Mouse (Mus musculus) olfactory bulb, adult 2 months (tissue): ENCODE data around the gene Nes. TPM values are rescaled to one million over a fixed set of nuclear protein-coding genes. Genes with fewer than 3 reads are reported as not detected.

ENCODE experiments used
- H3K27ac ChIP-seq: fragments of 200-500 bp; 2 replicates; pipeline ENCODE4 v1.5.1; 2012; ENCODE audit warnings: low read depth, low read length; ENCODE audit not compliant: insufficient read depth
- H3K4me1 ChIP-seq: fragments of 200-500 bp; 2 replicates; pipeline ENCODE4 v1.6.1; 2012; ENCODE audit warnings: low read length; ENCODE audit not compliant: control insufficient read depth, insufficient read depth
- H3K4me3 ChIP-seq: fragments of 200-500 bp; 2 replicates; pipeline ENCODE4 v1.5.1; 2012; ENCODE audit warnings: mild to moderate bottlenecking, low read depth, low read length, moderate library complexity; ENCODE audit not compliant: insufficient read depth
- CTCF ChIP-seq: fragments of 200-500 bp; IDR thresholded peaks from 2 replicates; pipeline ENCODE4 v1.5.1; 2012; ENCODE audit warnings: low read depth, mild to moderate bottlenecking, low read length, moderate library complexity; ENCODE audit not compliant: insufficient read depth
- POLR2A ChIP-seq: fragments of 200-500 bp; IDR thresholded peaks from 2 replicates; pipeline ENCODE4 v1.6.1; 2012; ENCODE audit warnings: mild to moderate bottlenecking, low read depth, low read length, moderate library complexity; ENCODE audit not compliant: insufficient read depth
- WGBS: fragments of 180-500 bp; shearing (Covaris S2); methylation state at CpG from one replicate; pipeline ENCODE4 v1.1.7; 2018; 5-methylcytosine and 5-hydroxymethylcytosine counted together
- polyA plus RNA-seq: library from polyadenylated mRNA; stranded (reverse); fragments of >200 nt; gene quantifications from 2 replicates; pipeline ENCODE4 v1.2.4, GENCODE M21; 2012; ENCODE audit warnings: low replicate concordance; ENCODE audit not compliant: missing spikeins, insufficient read depth, insufficient read length

Gene Nes
- polyA plus RNA-seq, 1 experiment: not detected

- no peak overlapping the region for H3K4me3 ChIP-seq
- no peak for TF ChIP-seq CTCF
- TF ChIP-seq POLR2A: no peak
- WGBS: 19% methylated on average over 12 of the region's 12 CpGs
- no peak overlapping the region for H3K27ac ChIP-seq
- H3K4me1 ChIP-seq: peaks cover 63% of the 10 kb centered on the region
These were observed 14.8 kb downstream of the Nes start for GRCm38 (mm10) chr3:87985505-87986320.

GRCm38 (mm10) chr3:87986868-87987267, 16.0 kb downstream of the Nes start:
- H3K4me3 ChIP-seq: peak overlapping the region; percentile 29
- H3K4me1 ChIP-seq: peaks cover 64% of the 10 kb centered on the region
- H3K27ac ChIP-seq: no peak overlapping the region
- under 1% methylated on average over 17 of the region's 17 CpGs for WGBS
- TF ChIP-seq POLR2A: no peak
- TF ChIP-seq CTCF: peak; percentile 98

DNA sequence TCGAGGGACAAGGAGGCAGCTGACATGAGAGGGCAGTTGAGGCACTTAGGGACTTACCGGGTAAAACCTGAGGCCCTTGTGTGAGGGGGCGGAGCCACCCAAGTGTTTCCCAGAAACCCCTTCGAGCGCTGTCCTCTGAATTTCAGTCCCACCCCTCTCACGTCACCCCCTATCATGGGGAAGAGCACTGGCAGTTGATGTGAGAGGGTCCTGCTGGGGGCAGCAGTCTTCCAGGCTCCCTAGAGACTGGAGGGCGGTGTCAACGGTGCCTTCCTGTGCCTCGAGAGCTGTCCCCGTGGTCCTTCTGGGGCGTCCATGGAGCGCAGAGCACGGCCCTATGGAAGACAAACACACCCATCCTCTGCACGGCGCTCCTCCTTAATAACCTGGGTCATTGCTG, 16.8 kb downstream of the Nes start:
- TF ChIP-seq CTCF: no peak
- no peak for TF ChIP-seq POLR2A
- Histone ChIP-seq H3K27ac (no peak overlapping the region), H3K4me3 (peak overlapping the region; percentile 26), H3K4me1 (peaks cover 56% of the 10 kb centered on the region)
- WGBS: 7% methylated on average over 15 of the region's 15 CpGs

DNA sequence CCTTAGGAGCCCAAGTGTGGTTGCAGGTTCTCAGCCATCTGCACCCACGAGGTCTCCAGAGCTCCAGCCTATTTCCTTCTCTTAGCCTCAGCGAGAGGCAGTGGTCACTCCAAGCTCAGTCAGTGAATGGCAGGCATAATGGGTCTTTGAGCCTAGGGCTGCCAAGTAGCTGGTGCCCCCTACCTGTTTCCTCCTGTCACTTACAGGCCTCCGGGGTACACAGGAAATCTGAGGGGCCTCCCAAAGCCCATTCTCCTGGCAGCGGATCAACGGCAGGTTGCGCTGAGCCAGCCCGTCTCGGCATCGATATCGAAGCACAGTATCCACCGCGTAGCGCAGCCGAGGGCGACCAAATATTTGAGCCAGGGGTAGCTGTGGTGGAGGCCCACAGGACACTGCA, 17.2 kb downstream of the Nes start:
- Histone ChIP-seq H3K27ac (no peak overlapping the region), H3K4me3 (peak overlapping the region; percentile 26), H3K4me1 (peaks cover 52% of the 10 kb centered on the region)
- no peak for TF ChIP-seq CTCF
- no peak for TF ChIP-seq POLR2A
- 19% methylated on average over 15 of the region's 15 CpGs for WGBS

DNA sequence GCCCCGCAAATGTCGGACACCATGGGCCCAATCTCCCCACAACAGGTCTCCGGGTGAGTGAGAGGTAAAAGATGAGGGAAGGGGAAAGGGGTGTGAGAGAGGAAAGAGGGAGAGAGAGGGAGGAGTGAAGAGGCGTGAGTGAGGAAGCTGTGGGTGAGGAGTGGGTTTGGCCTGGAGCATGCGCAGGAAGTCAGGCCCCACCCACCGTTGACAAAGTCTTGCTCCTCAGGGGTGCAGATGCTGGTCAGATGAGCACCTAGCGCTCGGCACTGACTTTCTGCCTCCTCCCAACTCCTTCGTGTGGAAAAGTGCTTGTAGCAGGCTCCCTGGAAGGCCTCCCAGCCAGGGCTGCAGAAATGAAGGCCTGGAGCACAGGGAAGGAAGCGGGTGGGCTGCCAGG, 19.1 kb downstream of the Nes start:
- whole genome bisulfite sequencing: 46% methylated on average over 10 of the region's 10 CpGs
- TF ChIP-seq POLR2A (no peak), CTCF (no peak)
- Histone ChIP-seq H3K4me1 (peaks cover 40% of the 10 kb centered on the region), H3K4me3 (no peak overlapping the region), H3K27ac (no peak overlapping the region)

- 56% methylated on average over 5 of the region's 6 CpGs for WGBS
- H3K4me3 ChIP-seq: no peak overlapping the region
- H3K4me1 ChIP-seq: peaks cover 35% of the 10 kb centered on the region
- no peak overlapping the region for H3K27ac ChIP-seq
- TF ChIP-seq CTCF (no peak), POLR2A (no peak)
These were observed 22.6 kb downstream of the Nes start for GRCm38 (mm10) chr3:87993436-87993835.

DNA sequence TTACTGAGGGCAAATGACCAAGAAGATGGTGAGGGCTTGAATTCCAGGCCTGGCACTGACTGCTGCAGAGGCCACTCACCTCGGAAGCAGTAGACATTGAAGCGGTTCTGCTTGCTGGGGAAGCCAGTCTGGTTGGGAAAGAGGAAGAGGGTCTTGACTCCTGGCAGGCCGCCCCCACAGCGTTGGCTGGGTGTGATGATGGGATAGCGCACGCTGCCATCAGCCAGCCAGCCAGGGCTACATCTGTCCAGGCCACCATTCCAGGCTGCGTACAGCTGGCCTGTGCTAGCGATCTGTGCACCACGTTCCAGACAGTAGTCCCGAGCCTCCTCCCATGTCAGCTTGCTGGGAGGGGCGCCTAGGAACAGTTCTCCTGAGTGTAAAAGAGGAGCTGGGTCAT, 24.5 kb downstream of the Nes start:
- no peak for TF ChIP-seq POLR2A
- no peak for TF ChIP-seq CTCF
- WGBS: 47% methylated on average over 11 of the region's 11 CpGs
- Histone ChIP-seq H3K27ac (no peak overlapping the region), H3K4me1 (peaks cover 38% of the 10 kb centered on the region), H3K4me3 (no peak overlapping the region)

GRCm38 (mm10) chr3:87996401-87996800, 25.5 kb downstream of the Nes start:
- WGBS: 39% methylated on average over 15 of the region's 15 CpGs
- peak overlapping the region; percentile 50 for H3K4me3 ChIP-seq
- H3K27ac ChIP-seq: no peak overlapping the region
- TF ChIP-seq CTCF (no peak), POLR2A (no peak)
- H3K4me1 ChIP-seq: peaks cover 40% of the 10 kb centered on the region

DNA sequence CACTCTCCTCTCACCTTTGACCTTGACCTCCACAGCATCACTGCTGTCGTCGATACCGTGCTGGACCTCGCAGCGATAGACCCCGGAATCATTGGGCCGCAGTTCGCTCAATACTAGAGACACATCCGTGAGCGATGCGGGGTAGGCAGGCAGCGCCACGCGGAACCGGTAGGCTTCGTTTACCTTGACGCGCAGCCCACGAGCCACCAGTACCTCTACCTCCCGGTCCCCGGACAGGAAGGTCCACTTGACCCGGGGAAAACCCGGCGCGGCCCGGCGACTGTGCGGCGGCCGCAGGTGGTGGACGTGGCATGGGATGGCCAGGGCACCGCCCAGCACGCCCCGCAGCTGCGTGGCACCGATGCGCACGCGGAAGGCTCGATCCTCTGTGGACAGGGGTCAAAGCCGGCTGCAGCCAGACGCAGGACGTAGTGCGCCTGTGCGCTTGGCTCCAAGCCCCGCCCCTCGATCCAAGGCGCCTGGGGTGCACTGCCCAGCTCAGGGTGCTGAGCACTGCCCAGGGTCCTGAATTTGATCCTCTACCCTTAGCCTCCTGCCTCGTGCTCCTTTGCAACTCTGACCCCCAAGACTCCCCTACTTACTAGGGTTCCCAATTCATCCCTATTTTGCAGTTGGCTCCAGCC, 26.2 kb downstream of the Nes start:
- H3K27ac ChIP-seq: no peak overlapping the region
- 9% methylated on average over 49 of the region's 49 CpGs for WGBS
- peaks cover 45% of the 10 kb centered on the region for H3K4me1 ChIP-seq
- TF ChIP-seq POLR2A: no peak
- TF ChIP-seq CTCF: no peak
- H3K4me3 ChIP-seq: peak overlapping the region; percentile 50
